Mouse (Mus musculus): ENCODE data around the gene Ubash3a. TPM values are rescaled to one million over a fixed set of nuclear protein-coding genes. Genes with fewer than 3 reads are reported as not detected.
A peak's percentile ranks its signal among the peaks of the same experiment; 100 is the strongest.

Ubash3a gene
- total and polyA plus RNA-seq, 2 experiments from 2014 or later, result 0.21 TPM; not detected in 1

DNA sequence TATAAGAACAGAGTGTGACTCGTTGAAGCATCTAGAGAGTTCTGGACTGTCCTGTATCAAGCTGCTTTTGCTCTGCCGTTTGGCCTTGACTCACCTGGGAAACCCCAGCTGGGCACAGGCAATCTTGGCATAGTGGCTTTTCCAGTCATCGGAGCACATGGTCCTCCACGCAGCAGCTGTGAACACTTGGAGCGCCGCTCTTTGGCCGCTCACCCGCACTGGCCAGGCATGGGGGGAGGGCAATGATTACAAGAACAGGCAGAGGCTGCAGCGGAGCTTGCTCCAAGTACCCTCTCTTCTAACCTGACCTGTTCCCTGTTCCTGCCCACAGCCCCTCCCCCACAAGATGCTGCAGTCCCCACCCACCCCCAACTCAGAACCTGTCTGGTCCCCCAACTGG, 14.3 kb upstream of the Ubash3a start:
- TF ChIP-seq CTCF (IDR thresholded peaks at IDR 0.05; ENCODE audit: low read depth), result no peak
- Histone ChIP-seq H3K4me1 (ENCODE audit: insufficient read depth, low read length) (no peaks in the 10 kb centered on the region), H3K4me2 (ENCODE audit: low read depth, low read length) (no peak overlapping the region), H3K27me3 (ENCODE audit: insufficient read depth, low read length) (no peaks in the 10 kb centered on the region), H3K9me3 (ENCODE audit: low read length) (no peaks in the 10 kb centered on the region), H3K9ac (replicated peaks; ENCODE audit: low read length) (no peak overlapping the region), H3K27ac (no peak overlapping the region), H3K36me3 (ENCODE audit: insufficient read depth, low read length) (no peaks in the 10 kb centered on the region), H3K4me3 (ENCODE audit: low read length) (no peak overlapping the region)
- 73% methylated on average over 9 of the region's 9 CpGs for WGBS
- DNase-seq (ENCODE audit: low spot score), result no peak
- peak; percentile 38; the same call in 1 of the 2 replicates for ATAC-seq

DNA sequence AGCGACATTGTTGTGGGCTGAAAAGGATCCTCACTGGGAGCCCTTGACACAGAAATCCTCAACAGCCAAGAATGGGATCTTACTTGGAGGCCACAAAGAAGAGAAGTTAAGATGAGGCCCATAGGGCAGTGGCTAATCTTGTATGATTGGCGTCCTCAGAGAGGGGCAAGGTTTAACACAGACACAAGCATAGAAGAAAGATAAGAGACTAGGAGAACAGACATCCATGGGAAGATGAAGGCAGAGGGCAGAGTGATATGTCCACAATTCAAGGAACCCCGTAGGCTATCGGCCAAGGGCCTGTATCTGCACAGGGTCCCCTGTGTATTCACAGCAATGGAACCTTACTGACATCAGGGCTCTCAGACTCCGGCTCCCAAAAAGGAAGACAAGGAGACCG, 12.5 kb upstream of the Ubash3a start:
- Histone ChIP-seq H3K4me2 (ENCODE audit: low read depth, low read length) (no peak overlapping the region), H3K9ac (replicated peaks; ENCODE audit: low read length) (no peak overlapping the region), H3K27me3 (ENCODE audit: insufficient read depth, low read length) (no peaks in the 10 kb centered on the region), H3K9me3 (ENCODE audit: low read length) (no peaks in the 10 kb centered on the region), H3K36me3 (ENCODE audit: insufficient read depth, low read length) (no peaks in the 10 kb centered on the region), H3K27ac (no peak overlapping the region), H3K4me3 (ENCODE audit: low read length) (no peak overlapping the region), H3K4me1 (ENCODE audit: insufficient read depth, low read length) (no peaks in the 10 kb centered on the region)
- WGBS, result 79% methylated on average over 6 of the region's 6 CpGs
- no peak for TF ChIP-seq CTCF (IDR thresholded peaks at IDR 0.05; ENCODE audit: low read depth)
- ATAC-seq, result no peak
- no peak for DNase-seq (ENCODE audit: low spot score)

DNA sequence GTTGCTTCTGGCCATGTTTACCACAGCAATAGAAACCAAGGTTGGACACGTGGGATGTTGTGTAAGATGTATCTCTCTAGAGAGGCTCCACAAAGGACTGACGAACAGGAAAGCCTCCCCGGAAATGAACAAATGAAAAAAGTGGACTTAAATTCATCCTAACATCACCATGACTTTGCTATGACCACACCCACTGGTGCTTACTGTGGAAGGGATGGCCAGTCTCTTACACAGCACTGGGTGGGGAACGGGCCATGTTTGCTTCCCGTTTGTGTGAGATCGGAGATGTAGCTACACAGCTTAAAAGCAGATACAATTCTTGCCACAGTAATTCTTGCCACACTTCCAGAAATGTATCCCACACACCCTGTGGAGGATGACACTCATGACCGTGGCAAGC, 11.4 kb upstream of the Ubash3a start:
- Histone ChIP-seq H3K4me1 (ENCODE audit: insufficient read depth, low read length) (no peaks in the 10 kb centered on the region), H3K36me3 (ENCODE audit: insufficient read depth, low read length) (no peaks in the 10 kb centered on the region), H3K9ac (replicated peaks; ENCODE audit: low read length) (no peak overlapping the region), H3K27me3 (ENCODE audit: insufficient read depth, low read length) (no peaks in the 10 kb centered on the region), H3K27ac (no peak overlapping the region), H3K4me2 (ENCODE audit: low read depth, low read length) (no peak overlapping the region), H3K9me3 (ENCODE audit: low read length) (no peaks in the 10 kb centered on the region), H3K4me3 (ENCODE audit: low read length) (no peak overlapping the region)
- DNase-seq (ENCODE audit: low spot score) (no peak), ATAC-seq (no peak)
- 90% methylated on average over 7 of the region's 7 CpGs for WGBS
- TF ChIP-seq CTCF (IDR thresholded peaks at IDR 0.05; ENCODE audit: low read depth), result no peak

DNA sequence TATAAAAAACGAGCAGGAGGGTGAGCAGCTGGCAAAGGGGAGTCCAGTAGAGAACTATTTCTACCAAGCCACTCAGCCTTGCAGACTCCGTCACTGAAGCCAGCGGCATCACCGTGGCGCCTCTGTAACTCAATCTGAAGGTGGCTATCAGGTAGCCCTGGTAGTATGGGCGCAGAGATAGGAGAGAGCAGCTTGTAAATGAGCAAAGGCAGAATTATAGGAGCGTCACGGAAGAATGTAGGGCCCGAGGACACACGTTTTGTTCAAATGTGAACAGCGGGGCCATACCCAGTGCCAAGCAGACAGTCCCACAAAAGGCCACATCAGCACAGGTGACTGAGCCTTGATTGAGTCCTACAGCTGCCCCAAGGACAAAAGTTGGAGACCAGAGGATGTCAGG, 8.8 kb upstream of the Ubash3a start, which contains the start of gene Tmprss3:
TSS of gene Tmprss3 (minus strand) at position 101 of the 400 bp plus-strand sequence.
- ATAC-seq, result no peak
- TF ChIP-seq CTCF (IDR thresholded peaks at IDR 0.05; ENCODE audit: low read depth), result no peak
- no peak within 1 kb of the TSS for H3K4me3 ChIP-seq (ENCODE audit: low read length)
- H3K27me3 ChIP-seq (ENCODE audit: insufficient read depth, low read length), result no peaks in the 10 kb centered on the region
- no peak within 1 kb of the TSS for H3K4me2 ChIP-seq (ENCODE audit: low read depth, low read length)
- no peak within 1 kb of the TSS for H3K27ac ChIP-seq
- H3K9ac ChIP-seq (replicated peaks; ENCODE audit: low read length), result no peak within 1 kb of the TSS
- no peaks in the 10 kb centered on the region for H3K4me1 ChIP-seq (ENCODE audit: insufficient read depth, low read length)
- 89% methylated on average over 11 of the region's 11 CpGs for WGBS
- H3K36me3 ChIP-seq (ENCODE audit: insufficient read depth, low read length), result no peaks in the 10 kb centered on the region
- no peaks in the 10 kb centered on the region for H3K9me3 ChIP-seq (ENCODE audit: low read length)
- no peak for DNase-seq (ENCODE audit: low spot score)

DNA sequence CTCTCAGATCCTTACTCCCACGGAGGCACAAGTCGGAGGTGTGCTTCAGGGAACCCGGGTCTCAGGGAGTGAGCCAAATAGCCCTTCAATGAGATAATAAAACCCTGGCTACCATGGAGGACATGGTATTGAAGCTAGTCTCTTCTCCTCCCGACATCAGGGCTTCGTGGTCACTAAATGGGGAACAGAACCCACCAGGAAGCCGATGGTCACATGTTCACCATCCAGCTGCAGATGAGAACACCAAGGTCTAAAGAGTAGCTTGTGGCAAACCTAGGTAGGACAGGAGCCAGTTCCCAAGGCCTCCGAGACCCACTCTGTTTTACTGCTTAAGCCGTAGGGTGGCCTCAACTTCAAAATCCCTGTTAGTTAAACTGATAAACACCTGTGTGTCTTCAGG, 981 bp downstream of the Ubash3a start:
- ATAC-seq (no peak), DNase-seq (ENCODE audit: low spot score) (no peak)
- TF ChIP-seq CTCF (IDR thresholded peaks at IDR 0.05; ENCODE audit: low read depth), result no peak
- WGBS, result 90% methylated on average over 8 of the region's 8 CpGs
- no peaks in the 10 kb centered on the region for H3K36me3 ChIP-seq (ENCODE audit: insufficient read depth, low read length)
- no peaks in the 10 kb centered on the region for H3K4me1 ChIP-seq (ENCODE audit: insufficient read depth, low read length)
- H3K4me2 ChIP-seq (ENCODE audit: low read depth, low read length), result no peak overlapping the region
- no peak overlapping the region for H3K27ac ChIP-seq
- H3K4me3 ChIP-seq (ENCODE audit: low read length), result no peak overlapping the region
- H3K9ac ChIP-seq (replicated peaks; ENCODE audit: low read length), result no peak overlapping the region
- no peaks in the 10 kb centered on the region for H3K9me3 ChIP-seq (ENCODE audit: low read length)
- H3K27me3 ChIP-seq (ENCODE audit: insufficient read depth, low read length), result no peaks in the 10 kb centered on the region

DNA sequence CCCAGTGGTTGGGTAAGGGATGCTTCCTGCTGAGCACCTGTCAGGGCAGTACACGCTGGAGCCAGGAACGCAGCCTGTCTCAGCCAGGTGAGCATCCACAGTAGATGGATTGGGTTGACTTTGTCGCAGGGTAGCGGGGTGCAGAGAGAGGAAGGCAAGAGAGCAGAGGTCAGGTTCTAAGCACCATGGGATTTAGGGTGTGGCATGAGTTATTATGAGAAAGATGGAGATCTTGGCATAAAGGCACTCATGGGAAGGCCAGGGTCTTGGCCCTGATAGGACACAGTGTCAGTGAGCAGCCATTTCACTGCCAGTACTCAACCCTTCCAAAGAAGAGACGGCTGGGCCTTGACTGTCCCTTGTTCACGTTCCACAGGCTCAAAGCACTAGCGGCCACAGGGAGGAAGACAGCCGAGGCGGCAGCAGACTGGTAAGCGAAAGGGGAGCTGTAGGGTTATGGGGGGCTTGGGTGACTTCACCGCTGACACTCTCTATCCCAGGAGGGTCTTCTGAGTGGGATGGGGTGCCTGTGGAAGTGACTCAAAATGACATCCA, 1.8 kb downstream of the Ubash3a start:
- Histone ChIP-seq H3K27ac (no peak overlapping the region), H3K27me3 (ENCODE audit: insufficient read depth, low read length) (no peaks in the 10 kb centered on the region), H3K4me3 (ENCODE audit: low read length) (no peak overlapping the region), H3K9ac (replicated peaks; ENCODE audit: low read length) (no peak overlapping the region), H3K4me1 (ENCODE audit: insufficient read depth, low read length) (no peaks in the 10 kb centered on the region), H3K4me2 (ENCODE audit: low read depth, low read length) (no peak overlapping the region), H3K36me3 (ENCODE audit: insufficient read depth, low read length) (no peaks in the 10 kb centered on the region), H3K9me3 (ENCODE audit: low read length) (no peaks in the 10 kb centered on the region)
- 92% methylated on average over 11 of the region's 11 CpGs for WGBS
- DNase-seq (ENCODE audit: low spot score), result no peak
- TF ChIP-seq CTCF (IDR thresholded peaks at IDR 0.05; ENCODE audit: low read depth), result no peak
- ATAC-seq, result no peak

DNA sequence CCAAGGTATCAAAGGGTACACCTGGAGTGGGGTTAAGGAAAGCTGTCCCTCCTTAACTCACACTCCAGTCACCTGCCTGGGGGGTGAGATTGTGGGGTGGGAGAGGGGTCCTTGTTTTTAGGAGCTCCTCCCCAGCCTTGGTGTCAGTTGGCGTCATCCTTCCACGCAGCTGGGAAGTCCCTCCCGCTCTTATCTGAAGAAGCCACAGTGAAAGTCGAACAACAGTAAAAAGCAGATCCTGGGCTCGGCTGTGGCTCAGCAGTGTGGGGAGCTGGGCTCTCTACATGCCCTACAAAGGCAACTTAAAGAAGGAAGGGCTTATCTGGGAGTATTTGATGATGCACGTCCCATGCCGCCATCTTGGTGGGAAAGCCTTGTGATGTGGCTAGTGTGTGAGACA, 2.6 kb downstream of the Ubash3a start:
- Histone ChIP-seq H3K9ac (replicated peaks; ENCODE audit: low read length) (no peak overlapping the region), H3K36me3 (ENCODE audit: insufficient read depth, low read length) (no peaks in the 10 kb centered on the region), H3K4me3 (ENCODE audit: low read length) (no peak overlapping the region), H3K4me2 (ENCODE audit: low read depth, low read length) (no peak overlapping the region), H3K27ac (no peak overlapping the region), H3K9me3 (ENCODE audit: low read length) (no peaks in the 10 kb centered on the region), H3K27me3 (ENCODE audit: insufficient read depth, low read length) (no peaks in the 10 kb centered on the region), H3K4me1 (ENCODE audit: insufficient read depth, low read length) (no peaks in the 10 kb centered on the region)
- WGBS, result 92% methylated on average over 7 of the region's 7 CpGs
- no peak for TF ChIP-seq CTCF (IDR thresholded peaks at IDR 0.05; ENCODE audit: low read depth)
- ATAC-seq, result no peak
- no peak for DNase-seq (ENCODE audit: low spot score)
